Mouse (Mus musculus): ENCODE data around the gene Cd247. TPM values are rescaled to one million over a fixed set of nuclear protein-coding genes. Genes with fewer than 3 reads are reported as not detected.
A peak's percentile ranks its signal among the peaks of the same experiment; 100 is the strongest.

The Cd247 gene
- polyA plus RNA-seq, 1 experiment, result 663 TPM

DNA sequence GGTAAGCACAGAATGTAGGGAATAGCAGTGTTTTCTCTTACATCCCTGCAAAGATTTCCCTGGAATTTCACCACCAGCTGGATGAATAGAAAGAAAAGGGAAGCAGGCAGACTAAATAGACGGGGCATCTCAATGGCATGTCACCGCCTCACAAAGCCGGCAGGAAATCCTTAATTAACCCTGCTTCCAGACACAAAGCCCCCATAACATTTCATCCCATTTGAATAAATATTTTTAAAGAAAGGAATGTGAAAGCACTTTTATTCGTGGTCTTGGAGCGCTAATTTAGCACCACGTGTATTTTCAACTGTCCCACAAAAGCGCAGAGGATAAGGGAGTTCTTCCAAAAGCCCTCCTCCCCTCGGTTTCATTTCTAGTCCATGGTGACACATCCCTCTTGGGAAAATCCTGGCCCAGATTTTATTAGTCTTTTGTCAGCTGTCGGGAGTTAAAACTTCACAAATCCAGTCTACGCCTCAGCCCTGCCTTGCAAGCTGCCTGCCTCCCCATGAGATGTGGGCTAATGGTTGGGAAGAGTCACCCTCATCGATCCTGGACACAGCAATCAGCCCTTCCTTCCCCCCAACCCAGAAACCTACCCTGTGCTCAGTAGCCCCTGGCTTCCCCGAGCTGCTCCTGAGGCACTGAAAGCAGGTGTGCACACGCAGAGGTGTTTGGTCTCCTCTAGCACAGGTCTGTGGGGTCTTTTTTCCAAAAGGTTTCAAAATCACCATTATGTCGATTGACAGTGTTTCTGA, 26.2 kb downstream of the Cd247 start:
- Histone ChIP-seq H3K27ac (ENCODE audit: control insufficient read depth, insufficient read depth, low read length) (no peak overlapping the region), H3K4me3 (ENCODE audit: control insufficient read depth, insufficient read depth, low read length) (no peak overlapping the region), H3K4me1 (replicated peaks; ENCODE audit: control insufficient read depth, insufficient read depth, low read length) (peaks cover 84% of the 10 kb centered on the region), H3K27me3 (ENCODE audit: control insufficient read depth, insufficient read depth, low read length) (no peaks in the 10 kb centered on the region), H3K36me3 (ENCODE audit: control insufficient read depth, insufficient read depth, low read length) (no peaks in the 10 kb centered on the region)
- 52% methylated on average over 14 of the region's 14 CpGs for WGBS
- no peak for TF ChIP-seq POLR2A (IDR thresholded peaks at IDR 0.05; ENCODE audit: control insufficient read depth, extremely low read depth, insufficient read depth, low read length, poor library complexity)
- no peak for TF ChIP-seq CTCF (IDR thresholded peaks at IDR 0.05; ENCODE audit: borderline replicate concordance, control insufficient read depth, extremely low read depth, insufficient read depth, low read length, poor library complexity)
- DNase-seq, result no peak

DNA sequence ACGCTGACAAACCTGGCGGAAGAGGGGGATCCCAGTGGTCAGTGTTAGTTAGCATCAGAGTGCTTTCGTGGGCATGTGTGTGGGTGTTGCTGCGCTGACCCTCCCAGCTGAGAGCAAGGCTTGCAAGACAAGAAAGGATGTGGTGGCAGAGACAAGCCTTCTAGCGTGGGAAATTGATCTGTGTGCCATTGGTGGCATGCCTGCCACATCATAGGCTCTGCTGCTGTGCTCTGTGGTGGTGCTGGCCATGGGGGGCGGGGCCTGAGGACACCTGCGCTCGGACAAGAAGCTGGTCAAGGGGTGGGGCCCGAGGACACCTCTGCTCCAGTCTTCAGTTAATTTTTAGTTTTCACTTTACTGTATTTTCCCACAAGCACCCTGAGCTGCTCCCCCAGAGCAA, 27.9 kb downstream of the Cd247 start:
- peaks cover 80% of the 10 kb centered on the region for H3K4me1 ChIP-seq (replicated peaks; ENCODE audit: control insufficient read depth, insufficient read depth, low read length)
- 0 out of 2 replicates have a peak overlapping the region, but pooled peaks have one; percentile 4 for H3K27ac ChIP-seq (ENCODE audit: control insufficient read depth, insufficient read depth, low read length)
- no peaks in the 10 kb centered on the region for H3K27me3 ChIP-seq (ENCODE audit: control insufficient read depth, insufficient read depth, low read length)
- DNase-seq, result no peak
- H3K36me3 ChIP-seq (ENCODE audit: control insufficient read depth, insufficient read depth, low read length), result no peaks in the 10 kb centered on the region
- WGBS, result 21% methylated on average over 9 of the region's 9 CpGs
- TF ChIP-seq CTCF (IDR thresholded peaks at IDR 0.05; ENCODE audit: borderline replicate concordance, control insufficient read depth, extremely low read depth, insufficient read depth, low read length, poor library complexity) (0 out of 2 replicates have a peak, but pooled peaks have one; percentile 18), POLR2A (IDR thresholded peaks at IDR 0.05; ENCODE audit: control insufficient read depth, extremely low read depth, insufficient read depth, low read length, poor library complexity) (no peak)
- H3K4me3 ChIP-seq (ENCODE audit: control insufficient read depth, insufficient read depth, low read length), result no peak overlapping the region

DNA sequence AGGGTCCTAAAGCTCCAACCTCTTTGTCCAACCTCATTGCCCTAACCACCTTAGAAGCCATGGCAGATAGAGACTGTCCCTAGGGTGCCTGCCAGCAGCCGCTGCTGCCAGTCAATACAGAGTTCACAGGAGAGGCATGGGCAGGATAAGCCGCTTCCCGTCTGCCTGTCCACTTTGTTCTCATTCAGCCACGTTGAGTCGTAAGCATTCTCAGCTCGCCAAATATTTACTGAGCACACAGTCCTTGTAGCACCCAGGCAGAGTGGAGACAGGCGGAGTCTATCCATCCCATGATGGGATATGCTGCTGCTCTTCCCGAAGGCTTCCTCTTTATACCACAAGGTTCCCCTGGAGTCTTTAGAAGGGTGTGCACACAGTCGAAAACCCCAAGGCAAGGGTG, 28.8 kb downstream of the Cd247 start:
- no peak for DNase-seq
- 54% methylated on average over 9 of the region's 9 CpGs for WGBS
- TF ChIP-seq POLR2A (IDR thresholded peaks at IDR 0.05; ENCODE audit: control insufficient read depth, extremely low read depth, insufficient read depth, low read length, poor library complexity) (no peak), CTCF (IDR thresholded peaks at IDR 0.05; ENCODE audit: borderline replicate concordance, control insufficient read depth, extremely low read depth, insufficient read depth, low read length, poor library complexity) (no peak)
- Histone ChIP-seq H3K36me3 (ENCODE audit: control insufficient read depth, insufficient read depth, low read length) (no peaks in the 10 kb centered on the region), H3K4me1 (replicated peaks; ENCODE audit: control insufficient read depth, insufficient read depth, low read length) (peaks cover 80% of the 10 kb centered on the region), H3K27me3 (ENCODE audit: control insufficient read depth, insufficient read depth, low read length) (no peaks in the 10 kb centered on the region), H3K4me3 (ENCODE audit: control insufficient read depth, insufficient read depth, low read length) (no peak overlapping the region), H3K27ac (ENCODE audit: control insufficient read depth, insufficient read depth, low read length) (no peak overlapping the region)

DNA sequence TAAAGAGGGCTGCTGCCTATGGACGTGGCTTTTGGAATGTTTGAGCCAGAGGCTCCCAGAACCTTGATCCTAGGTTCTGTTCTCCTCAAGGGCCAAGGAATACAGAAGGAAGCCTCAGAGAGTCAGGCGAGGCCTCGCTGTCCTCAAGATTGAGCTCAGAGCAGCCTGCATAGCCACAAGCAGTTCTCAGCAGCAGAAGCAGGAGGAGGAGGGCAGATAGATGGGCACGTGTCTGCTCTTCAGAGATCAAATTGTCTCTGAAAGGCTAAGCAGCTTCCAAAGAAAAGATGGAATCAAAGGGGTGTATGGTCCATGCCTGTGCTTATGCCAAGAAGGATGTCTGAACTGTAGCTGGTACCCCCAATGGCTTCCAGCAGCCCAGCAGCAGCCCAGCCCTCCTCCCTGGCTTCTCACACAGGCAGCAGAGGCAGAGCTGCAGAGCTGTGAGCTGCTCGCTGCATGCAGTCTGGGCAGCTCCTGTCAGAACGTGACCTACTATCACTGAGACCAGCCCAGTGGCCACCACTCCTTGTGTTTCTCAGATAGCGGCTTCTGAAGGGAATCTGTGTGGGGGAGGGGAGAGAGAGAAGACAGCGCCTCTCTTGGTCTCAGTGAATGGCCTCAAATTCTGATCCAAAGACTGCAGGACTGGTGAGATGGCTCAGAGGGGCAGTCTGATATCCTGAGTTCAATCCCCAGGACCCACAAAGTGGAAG, 29.8 kb downstream of the Cd247 start:
- Histone ChIP-seq H3K36me3 (ENCODE audit: control insufficient read depth, insufficient read depth, low read length) (no peaks in the 10 kb centered on the region), H3K27me3 (ENCODE audit: control insufficient read depth, insufficient read depth, low read length) (no peaks in the 10 kb centered on the region), H3K4me3 (ENCODE audit: control insufficient read depth, insufficient read depth, low read length) (no peak overlapping the region), H3K27ac (ENCODE audit: control insufficient read depth, insufficient read depth, low read length) (no peak overlapping the region), H3K4me1 (replicated peaks; ENCODE audit: control insufficient read depth, insufficient read depth, low read length) (peaks cover 77% of the 10 kb centered on the region)
- TF ChIP-seq CTCF (IDR thresholded peaks at IDR 0.05; ENCODE audit: borderline replicate concordance, control insufficient read depth, extremely low read depth, insufficient read depth, low read length, poor library complexity), result no peak
- DNase-seq, result no peak
- WGBS, result 81% methylated on average over 8 of the region's 8 CpGs

DNA sequence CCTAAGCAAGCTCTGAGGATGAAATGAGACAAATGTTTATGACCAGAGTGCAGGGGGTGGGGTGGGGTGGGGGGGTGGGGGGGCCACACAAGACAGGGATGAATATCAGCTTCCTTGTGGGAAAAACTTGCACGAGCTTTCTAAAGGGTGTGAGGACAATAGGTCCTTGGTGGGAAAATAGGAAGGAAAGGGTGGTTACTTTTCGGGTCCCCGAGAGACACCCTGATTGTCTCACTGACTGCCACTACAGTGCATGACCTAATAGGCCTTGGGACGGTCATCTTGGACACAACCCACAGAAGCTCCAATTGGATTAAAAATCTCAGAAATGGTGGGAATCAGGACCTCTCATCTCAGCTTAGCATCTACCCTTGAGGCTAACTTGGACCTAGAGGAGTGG, 30.7 kb downstream of the Cd247 start:
- TF ChIP-seq POLR2A (IDR thresholded peaks at IDR 0.05; ENCODE audit: control insufficient read depth, extremely low read depth, insufficient read depth, low read length, poor library complexity) (no peak), CTCF (IDR thresholded peaks at IDR 0.05; ENCODE audit: borderline replicate concordance, control insufficient read depth, extremely low read depth, insufficient read depth, low read length, poor library complexity) (no peak)
- Histone ChIP-seq H3K4me3 (ENCODE audit: control insufficient read depth, insufficient read depth, low read length) (no peak overlapping the region), H3K36me3 (ENCODE audit: control insufficient read depth, insufficient read depth, low read length) (no peaks in the 10 kb centered on the region), H3K27ac (ENCODE audit: control insufficient read depth, insufficient read depth, low read length) (no peak overlapping the region), H3K4me1 (replicated peaks; ENCODE audit: control insufficient read depth, insufficient read depth, low read length) (peaks cover 76% of the 10 kb centered on the region), H3K27me3 (ENCODE audit: control insufficient read depth, insufficient read depth, low read length) (no peaks in the 10 kb centered on the region)
- DNase-seq, result no peak
- 90% methylated on average over 4 of the region's 4 CpGs for WGBS

DNA sequence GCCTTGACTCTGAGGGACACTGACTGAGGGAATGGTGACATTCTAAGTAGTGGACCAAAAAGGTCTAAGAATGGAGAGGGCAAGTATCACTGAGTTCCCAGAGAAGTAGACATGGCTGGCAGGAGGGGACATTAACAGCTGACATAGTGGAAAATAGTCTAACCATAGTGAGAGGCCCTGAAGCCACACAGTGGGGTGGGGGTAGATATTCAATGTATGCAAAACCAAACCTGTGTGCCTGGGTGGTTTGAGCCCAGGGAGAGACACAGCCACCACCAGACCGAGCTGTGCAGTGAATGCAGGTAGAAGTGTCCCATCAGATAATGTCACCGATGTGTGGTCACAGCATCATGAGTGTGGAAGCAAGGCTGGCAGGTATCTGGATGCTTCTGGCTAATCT, 33.5 kb downstream of the Cd247 start:
- TF ChIP-seq POLR2A (IDR thresholded peaks at IDR 0.05; ENCODE audit: control insufficient read depth, extremely low read depth, insufficient read depth, low read length, poor library complexity), result no peak
- TF ChIP-seq CTCF (IDR thresholded peaks at IDR 0.05; ENCODE audit: borderline replicate concordance, control insufficient read depth, extremely low read depth, insufficient read depth, low read length, poor library complexity), result no peak
- Histone ChIP-seq H3K4me1 (replicated peaks; ENCODE audit: control insufficient read depth, insufficient read depth, low read length) (peaks cover 74% of the 10 kb centered on the region), H3K27ac (ENCODE audit: control insufficient read depth, insufficient read depth, low read length) (no peak overlapping the region), H3K36me3 (ENCODE audit: control insufficient read depth, insufficient read depth, low read length) (peaks cover 6% of the 10 kb centered on the region; the same call in 1 of the 2 replicates), H3K4me3 (ENCODE audit: control insufficient read depth, insufficient read depth, low read length) (no peak overlapping the region), H3K27me3 (ENCODE audit: control insufficient read depth, insufficient read depth, low read length) (no peaks in the 10 kb centered on the region)
- 64% methylated on average over 2 of the region's 2 CpGs for WGBS
- DNase-seq, result no peak

Measured in thymus, adult 2 months (tissue).